Mouse (Mus musculus): Measurements from ENCODE around the gene Fndc3b. TPM values are rescaled to one million over a fixed set of nuclear protein-coding genes. Genes with fewer than 3 reads are reported as not detected.
"Not testable (repeated sequence)": the region's sequence is repeated elsewhere in the genome, so short reads cannot be mapped to it uniquely, and the experiment has no call there.

The Fndc3b gene
- polyA plus RNA-seq, 1 experiment from 2014 or later = 13.2 TPM

DNA sequence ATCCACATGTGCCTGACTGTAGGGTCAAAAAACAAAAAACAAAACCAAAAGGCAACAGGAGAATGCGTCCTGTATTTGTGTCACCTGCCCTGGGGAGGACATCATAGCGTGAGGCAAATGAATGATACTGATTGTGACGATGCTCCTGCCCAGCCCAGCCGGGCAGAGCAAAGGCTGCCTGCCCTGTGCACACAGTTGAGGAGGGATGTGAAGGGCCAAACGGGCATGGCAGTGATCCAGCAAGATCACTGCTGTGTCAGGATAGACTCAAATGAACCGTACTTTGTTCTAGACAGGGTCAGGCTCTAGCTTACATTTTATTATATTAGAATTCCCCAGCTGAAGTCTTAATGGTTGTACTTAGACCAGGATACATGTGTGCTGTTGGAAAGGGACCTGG is 219.3 kb downstream of the Fndc3b start:
- no peak for ATAC-seq (ENCODE audit: low FRiP score)
- WGBS = 90% methylated on average over 6 of the region's 6 CpGs
- H3K36me3 ChIP-seq (replicated peaks) = peaks cover 3% of the 10 kb centered on the region; the same call in 1 of the 2 replicates

DNA sequence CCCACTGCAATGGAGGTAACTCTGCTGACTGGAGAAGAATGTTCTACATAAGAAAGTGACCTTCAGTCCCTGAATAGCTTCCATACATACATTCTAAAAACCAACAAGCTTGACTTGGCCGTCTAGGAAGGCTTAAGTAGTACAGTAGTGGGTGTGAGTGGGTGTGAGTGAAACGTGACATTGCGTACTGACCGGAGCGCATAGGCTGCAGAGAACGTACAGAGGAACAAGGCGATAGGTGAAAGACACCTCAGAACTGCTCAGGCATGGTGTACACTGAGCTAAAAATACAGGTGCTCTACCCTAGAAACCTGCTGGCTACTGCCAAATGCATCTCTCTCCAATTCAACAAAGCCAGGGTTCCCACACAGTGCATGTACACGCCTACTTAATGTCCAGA is 219.7 kb downstream of the Fndc3b start:
- Histone ChIP-seq H3K9ac (no peak overlapping the region), H3K4me3 (replicated peaks) (no peak overlapping the region), H3K4me2 (no peak overlapping the region), H3K27me3 (no peaks in the 10 kb centered on the region), H3K36me3 (replicated peaks) (peaks cover 3% of the 10 kb centered on the region; the same call in 1 of the 2 replicates), H3K27ac (no peak overlapping the region), H3K9me3 (no peaks in the 10 kb centered on the region), H3K4me1 (peaks cover 7% of the 10 kb centered on the region)
- WGBS = 93% methylated on average over 8 of the region's 8 CpGs
- no peak for ATAC-seq (ENCODE audit: low FRiP score)

More for the DNA sequence above, 219.3 kb downstream of the Fndc3b start:
- Histone ChIP-seq H3K27ac (no peak overlapping the region), H3K9ac (no peak overlapping the region), H3K4me1 (peaks cover 7% of the 10 kb centered on the region), H3K9me3 (no peaks in the 10 kb centered on the region), H3K4me2 (no peak overlapping the region), H3K4me3 (replicated peaks) (no peak overlapping the region), H3K27me3 (no peaks in the 10 kb centered on the region)

DNA sequence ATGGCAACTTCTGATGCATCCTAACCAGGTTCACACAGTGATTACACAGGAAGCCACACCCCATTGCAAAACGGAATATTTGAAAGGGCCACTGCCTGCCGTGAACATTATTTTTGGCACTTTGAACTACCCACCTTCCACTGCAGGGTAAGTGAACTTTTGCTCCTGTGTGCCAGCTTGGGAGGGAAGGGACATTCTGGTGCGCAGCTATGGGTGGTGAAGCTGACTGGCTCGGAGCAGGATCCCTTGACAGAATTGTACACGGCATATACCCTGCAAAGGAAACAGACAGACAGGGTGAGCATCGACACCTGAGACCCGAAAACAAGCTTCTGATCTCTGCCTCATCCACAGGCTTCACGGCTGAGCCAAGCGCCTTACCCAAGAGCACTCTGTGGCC is 220.2 kb downstream of the Fndc3b start:
- no peak overlapping the region for H3K4me2 ChIP-seq
- no peak overlapping the region for H3K27ac ChIP-seq
- no peaks in the 10 kb centered on the region for H3K27me3 ChIP-seq
- H3K4me3 ChIP-seq (replicated peaks) = no peak overlapping the region
- ATAC-seq (ENCODE audit: low FRiP score) = no peak
- no peaks in the 10 kb centered on the region for H3K9me3 ChIP-seq
- WGBS = 92% methylated on average over 9 of the region's 9 CpGs
- H3K36me3 ChIP-seq (replicated peaks) = peaks cover 5% of the 10 kb centered on the region; the same call in 1 of the 2 replicates
- peaks cover 7% of the 10 kb centered on the region for H3K4me1 ChIP-seq
- H3K9ac ChIP-seq = no peak overlapping the region

DNA sequence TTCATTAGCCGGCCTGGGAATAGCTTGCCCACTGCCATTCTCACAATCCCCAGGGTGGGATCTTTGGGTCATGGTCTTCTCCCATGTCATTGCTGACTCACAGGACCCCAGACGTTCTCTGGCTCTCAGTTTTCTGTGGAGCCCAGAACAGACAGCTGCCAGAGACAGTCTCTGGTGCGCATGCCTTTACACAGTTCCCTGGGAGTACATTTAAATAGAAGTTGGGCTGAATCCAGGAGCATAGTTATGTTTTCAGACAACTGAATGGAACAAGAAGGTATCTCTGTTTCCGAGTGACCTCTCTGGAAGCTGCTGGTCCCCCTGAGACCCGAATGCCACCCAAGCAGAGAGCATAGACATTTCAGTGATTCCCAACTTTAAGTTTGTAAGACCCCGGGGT is 221.6 kb downstream of the Fndc3b start:
- no peak overlapping the region for H3K4me3 ChIP-seq (replicated peaks)

DNA sequence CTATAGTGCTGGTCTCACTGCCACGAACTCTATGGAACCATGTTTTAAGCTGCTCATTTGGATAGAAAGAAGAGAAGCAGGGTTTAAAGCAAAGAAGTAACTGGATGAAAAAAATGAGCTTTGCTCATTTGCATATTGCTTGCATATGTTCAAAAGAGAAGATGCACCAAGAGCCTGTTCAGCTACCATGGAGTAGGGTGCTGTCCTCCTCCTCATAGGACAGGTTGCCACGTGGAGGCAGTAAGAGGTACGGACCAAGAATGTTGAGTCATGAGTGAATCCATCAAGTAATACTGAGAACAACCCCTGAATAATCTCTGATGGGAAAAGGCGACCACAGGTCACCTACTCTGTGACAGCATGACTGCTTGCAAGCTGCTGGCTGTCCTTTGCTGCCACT is 226.0 kb downstream of the Fndc3b start:
- WGBS = 89% methylated on average over 4 of the region's 4 CpGs
- Histone ChIP-seq H3K27ac (no peak overlapping the region), H3K9me3 (no peaks in the 10 kb centered on the region), H3K4me1 (no peaks in the 10 kb centered on the region), H3K9ac (no peak overlapping the region), H3K4me2 (no peak overlapping the region), H3K27me3 (no peaks in the 10 kb centered on the region), H3K4me3 (replicated peaks) (no peak overlapping the region), H3K36me3 (replicated peaks) (peaks cover 6% of the 10 kb centered on the region; the same call in 1 of the 2 replicates)
- no peak for ATAC-seq (ENCODE audit: low FRiP score)

More for the DNA sequence above, 221.6 kb downstream of the Fndc3b start:
- H3K9me3 ChIP-seq = no peaks in the 10 kb centered on the region
- 81% methylated on average over 6 of the region's 6 CpGs for WGBS
- no peak overlapping the region for H3K27ac ChIP-seq
- no peak overlapping the region for H3K4me2 ChIP-seq
- no peak for ATAC-seq (ENCODE audit: low FRiP score)
- peaks cover 6% of the 10 kb centered on the region; the same call in 1 of the 2 replicates for H3K36me3 ChIP-seq (replicated peaks)
- no peaks in the 10 kb centered on the region for H3K27me3 ChIP-seq
- H3K9ac ChIP-seq = no peak overlapping the region
- no peaks in the 10 kb centered on the region for H3K4me1 ChIP-seq

DNA sequence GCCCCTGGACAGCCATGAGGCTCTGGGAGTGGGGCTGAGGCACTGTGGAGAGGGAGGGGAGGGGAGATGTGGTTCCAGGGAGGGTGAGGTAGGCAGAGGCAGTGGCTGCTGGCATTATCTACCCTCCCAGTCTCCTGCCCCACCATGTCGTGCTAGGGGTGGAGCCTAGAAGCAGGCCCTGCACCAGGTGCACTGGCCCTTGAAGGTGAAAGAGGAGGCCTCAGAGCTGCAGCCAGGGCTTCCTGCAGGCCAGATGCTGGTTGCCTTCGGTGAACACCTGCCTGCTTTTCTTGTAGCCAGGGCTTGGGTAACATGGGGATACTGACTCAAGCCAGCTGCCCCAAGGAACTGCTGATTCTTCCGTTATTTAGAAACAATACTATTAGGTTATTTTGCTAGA is 226.4 kb downstream of the Fndc3b start:
- Histone ChIP-seq H3K9ac (no peak overlapping the region), H3K27ac (no peak overlapping the region), H3K4me2 (no peak overlapping the region), H3K36me3 (replicated peaks) (peaks cover 6% of the 10 kb centered on the region; the same call in 1 of the 2 replicates), H3K9me3 (no peaks in the 10 kb centered on the region), H3K4me3 (replicated peaks) (no peak overlapping the region), H3K27me3 (no peaks in the 10 kb centered on the region), H3K4me1 (no peaks in the 10 kb centered on the region)
- ATAC-seq (ENCODE audit: low FRiP score) = no peak
- 68% methylated on average over 3 of the region's 3 CpGs for WGBS

DNA sequence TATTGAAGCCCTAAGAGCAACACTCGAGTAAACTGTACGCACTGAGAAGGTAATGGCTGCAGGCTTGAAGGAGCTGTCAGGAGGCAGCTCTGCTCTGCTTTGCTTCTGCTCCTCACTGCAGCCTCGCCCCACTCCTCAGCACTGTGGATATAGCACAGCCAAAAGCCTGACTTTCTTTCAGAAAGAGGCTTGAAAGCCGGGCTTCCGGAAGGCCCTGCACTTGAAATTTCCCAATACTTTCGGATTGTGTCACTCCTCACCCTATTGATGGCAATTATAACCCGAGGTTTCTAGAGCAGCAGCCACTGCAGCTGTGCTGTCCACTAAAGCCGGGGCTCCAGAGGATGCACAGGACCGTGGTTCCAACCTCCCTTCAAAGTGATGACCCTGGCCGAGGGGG is 227.3 kb downstream of the Fndc3b start:
- Histone ChIP-seq H3K36me3 (replicated peaks) (peaks cover 6% of the 10 kb centered on the region; the same call in 1 of the 2 replicates), H3K4me1 (no peaks in the 10 kb centered on the region), H3K4me3 (replicated peaks) (no peak overlapping the region), H3K27me3 (no peaks in the 10 kb centered on the region), H3K4me2 (no peak overlapping the region), H3K9ac (no peak overlapping the region), H3K27ac (no peak overlapping the region), H3K9me3 (no peaks in the 10 kb centered on the region)
- no peak for ATAC-seq (ENCODE audit: low FRiP score)
- 91% methylated on average over 10 of the region's 10 CpGs for WGBS

DNA sequence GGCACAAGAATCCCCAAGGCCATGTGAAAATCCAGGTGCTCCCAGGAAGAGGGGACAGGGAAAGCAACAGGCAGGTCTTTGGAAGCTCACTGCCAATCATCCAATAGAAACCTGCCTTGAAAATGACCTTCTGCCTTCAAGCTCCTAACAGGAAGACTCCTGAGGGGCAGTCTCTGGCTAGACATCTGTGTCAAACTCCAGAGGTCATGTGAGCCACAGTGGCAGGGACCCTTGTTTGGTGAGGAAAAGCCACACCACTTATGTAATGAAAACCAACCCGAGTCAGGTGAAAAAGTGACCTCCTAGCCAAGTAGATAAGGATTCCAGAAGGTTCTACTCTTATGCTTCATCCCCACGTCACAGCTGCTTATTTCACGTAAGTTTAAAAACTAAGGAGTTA is 227.8 kb downstream of the Fndc3b start:
- ATAC-seq (ENCODE audit: low FRiP score) = no peak

DNA sequence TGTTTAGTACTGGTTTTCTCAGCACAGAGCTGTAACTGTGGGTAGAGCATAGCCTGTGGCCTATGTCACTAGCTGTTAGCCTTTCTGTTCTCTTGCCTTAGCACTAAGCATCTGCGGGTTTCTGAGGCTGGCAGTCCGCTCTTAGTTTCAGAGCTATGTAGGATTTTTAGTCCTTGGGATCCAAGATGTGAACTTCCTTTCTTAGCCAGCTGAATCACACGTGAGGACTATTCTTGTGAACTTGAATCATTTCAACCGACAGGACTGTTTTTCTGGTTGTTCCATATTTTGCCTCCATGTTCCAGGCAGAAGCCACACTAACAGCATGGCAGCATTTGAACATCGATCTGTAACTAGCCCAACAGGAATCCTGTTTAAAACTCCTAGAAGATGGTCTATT is 229.4 kb downstream of the Fndc3b start:
- H3K4me2 ChIP-seq = no peak overlapping the region
- H3K36me3 ChIP-seq (replicated peaks) = 0 out of 2 replicates have a peak, but pooled peaks cover 4% of the 10 kb centered on the region
- WGBS = 96% methylated on average over 5 of the region's 5 CpGs
- no peaks in the 10 kb centered on the region for H3K27me3 ChIP-seq
- H3K4me3 ChIP-seq (replicated peaks) = no peak overlapping the region
- no peaks in the 10 kb centered on the region for H3K9me3 ChIP-seq
- H3K4me1 ChIP-seq = no peaks in the 10 kb centered on the region
- ATAC-seq (ENCODE audit: low FRiP score) = no peak
- H3K27ac ChIP-seq = no peak overlapping the region
- no peak overlapping the region for H3K9ac ChIP-seq

More for the DNA sequence above, 227.8 kb downstream of the Fndc3b start:
- no peaks in the 10 kb centered on the region for H3K4me1 ChIP-seq
- H3K4me3 ChIP-seq (replicated peaks) = no peak overlapping the region
- H3K4me2 ChIP-seq = no peak overlapping the region
- H3K27ac ChIP-seq = no peak overlapping the region
- no peaks in the 10 kb centered on the region for H3K9me3 ChIP-seq
- peaks cover 6% of the 10 kb centered on the region; the same call in 1 of the 2 replicates for H3K36me3 ChIP-seq (replicated peaks)
- WGBS = 92% methylated on average over 3 of the region's 3 CpGs
- H3K9ac ChIP-seq = no peak overlapping the region
- no peaks in the 10 kb centered on the region for H3K27me3 ChIP-seq

DNA sequence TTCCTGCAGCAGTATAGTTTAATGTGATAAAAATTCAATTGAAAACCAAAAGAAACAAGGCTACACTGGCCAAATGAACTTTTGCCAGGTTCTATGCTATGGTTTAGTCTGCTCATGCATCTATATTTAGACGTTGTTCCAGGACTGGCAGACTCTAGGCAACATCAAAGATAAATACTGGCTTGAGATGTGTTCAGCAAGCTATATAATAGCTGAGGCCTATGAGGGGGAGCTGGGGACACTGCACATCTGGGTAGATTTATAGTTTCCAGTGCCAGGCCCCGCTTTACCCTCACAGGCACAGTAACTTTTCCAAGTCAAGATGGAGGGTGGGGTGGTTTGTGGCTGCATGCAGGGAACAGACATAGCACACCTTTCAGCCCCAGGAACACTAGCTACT is 231.7 kb downstream of the Fndc3b start:
- H3K27me3 ChIP-seq = no peaks in the 10 kb centered on the region
- no peak overlapping the region for H3K4me3 ChIP-seq (replicated peaks)
- no peaks in the 10 kb centered on the region for H3K36me3 ChIP-seq (replicated peaks)
- no peaks in the 10 kb centered on the region for H3K4me1 ChIP-seq
- no peak for ATAC-seq (ENCODE audit: low FRiP score)
- no peak overlapping the region for H3K9ac ChIP-seq
- 89% methylated on average over 2 of the region's 2 CpGs for WGBS
- no peaks in the 10 kb centered on the region for H3K9me3 ChIP-seq
- H3K4me2 ChIP-seq = no peak overlapping the region
- H3K27ac ChIP-seq = no peak overlapping the region

DNA sequence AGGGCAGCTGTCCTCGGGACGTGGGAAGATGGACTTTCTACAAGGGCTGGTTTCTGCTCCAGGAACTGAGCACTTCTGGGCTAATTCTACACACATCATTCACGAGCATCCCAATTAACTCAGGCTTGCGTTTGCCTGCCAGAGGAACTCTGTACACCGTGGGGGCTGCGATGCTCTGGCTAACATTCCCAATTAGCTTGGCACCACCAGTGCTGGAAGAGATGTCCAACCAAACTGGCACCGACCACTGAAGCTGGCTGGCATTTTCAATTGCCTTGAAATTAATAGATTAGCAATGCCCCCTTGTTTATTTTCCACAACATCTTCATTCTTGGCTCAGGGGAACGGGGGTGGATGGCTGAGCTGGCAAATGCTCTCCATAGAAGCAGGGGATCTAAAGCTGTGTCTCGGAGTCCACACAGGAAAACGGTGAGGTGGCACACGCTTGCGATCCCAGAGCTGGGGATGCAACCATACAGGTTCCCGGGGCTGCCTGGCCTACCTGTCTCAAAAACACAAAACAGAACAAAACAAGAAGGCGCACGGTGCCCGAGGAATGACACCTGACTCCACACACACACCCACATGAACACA is 232.4 kb downstream of the Fndc3b start:
- no peaks in the 10 kb centered on the region for H3K9me3 ChIP-seq
- 86% methylated on average over 16 of the region's 16 CpGs for WGBS
- H3K4me3 ChIP-seq (replicated peaks) = no peak overlapping the region
- H3K4me1 ChIP-seq = no peaks in the 10 kb centered on the region
- H3K4me2 ChIP-seq = no peak overlapping the region
- H3K27ac ChIP-seq = no peak overlapping the region
- ATAC-seq (ENCODE audit: low FRiP score) = no peak
- H3K27me3 ChIP-seq = no peaks in the 10 kb centered on the region
- 0 out of 2 replicates have a peak, but pooled peaks cover 6% of the 10 kb centered on the region for H3K36me3 ChIP-seq (replicated peaks)
- H3K9ac ChIP-seq = no peak overlapping the region

DNA sequence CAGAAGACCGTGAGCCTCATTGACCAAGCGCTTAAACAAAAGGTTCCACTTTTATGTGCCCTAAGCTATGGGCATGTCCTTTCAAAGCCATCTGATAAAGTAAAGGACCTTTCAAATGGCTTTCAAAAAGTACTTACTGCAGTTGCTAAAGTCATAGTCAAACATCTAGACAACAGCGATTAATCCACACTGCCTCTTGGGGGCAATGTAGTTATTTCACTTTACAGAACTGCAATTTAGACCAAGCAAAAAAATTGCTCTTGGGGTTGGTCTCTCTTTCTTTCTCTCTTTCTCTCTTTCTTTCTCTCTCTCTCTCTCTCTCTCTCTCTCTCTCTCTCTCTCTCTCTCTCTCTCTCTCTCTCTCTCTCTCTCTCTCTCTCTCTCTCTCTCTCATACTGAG is 233.4 kb downstream of the Fndc3b start:
- WGBS = 96% methylated on average over 3 of the region's 3 CpGs

DNA sequence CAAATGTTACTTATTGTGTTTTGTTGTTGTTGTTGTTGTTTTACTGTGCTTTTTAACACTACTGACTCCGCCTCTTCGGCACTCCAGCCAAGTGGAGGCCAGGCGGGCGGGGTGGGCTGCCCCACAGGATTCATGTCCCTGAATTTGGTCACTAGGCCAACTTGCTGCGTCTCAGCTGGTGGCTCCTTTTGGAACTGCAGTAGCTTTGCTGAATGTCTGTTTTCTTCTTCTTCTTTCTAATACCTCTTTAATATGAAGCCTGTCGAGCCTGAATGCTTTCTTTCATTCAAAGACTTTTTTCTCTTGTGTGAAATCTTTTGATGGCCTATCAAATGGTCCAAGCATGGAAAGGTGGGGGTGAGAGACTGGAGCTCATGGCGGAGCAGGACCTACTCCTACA is 235.2 kb downstream of the Fndc3b start:
- Histone ChIP-seq H3K27ac (no peak overlapping the region), H3K4me1 (no peaks in the 10 kb centered on the region), H3K4me3 (replicated peaks) (no peak overlapping the region), H3K36me3 (replicated peaks) (0 out of 2 replicates have a peak, but pooled peaks cover 9% of the 10 kb centered on the region), H3K9ac (no peak overlapping the region), H3K27me3 (no peaks in the 10 kb centered on the region), H3K9me3 (no peaks in the 10 kb centered on the region), H3K4me2 (no peak overlapping the region)
- 69% methylated on average over 7 of the region's 7 CpGs for WGBS
- no peak for ATAC-seq (ENCODE audit: low FRiP score)

More for the DNA sequence above, 233.4 kb downstream of the Fndc3b start:
- H3K27me3 ChIP-seq; H3K4me1 ChIP-seq; H3K4me2 ChIP-seq; H3K9ac ChIP-seq; H3K4me3 ChIP-seq (replicated peaks); ATAC-seq (ENCODE audit: low FRiP score); H3K9me3 ChIP-seq; H3K36me3 ChIP-seq (replicated peaks); H3K27ac ChIP-seq: not testable (repeated sequence)

Data from forebrain, embryonic 12.5 days (tissue).